Mouse (Mus musculus): ENCODE results near the gene Uvssa.

Uvssa gene

GRCm38 (mm10) chr5:33442927-33443710 lies 64.8 kb downstream of the Uvssa start:
- peak; percentile 85 to 89 for DNase-seq

- no peak for DNase-seq
Observed at GRCm38 (mm10) chr5:33443794-33444193, 65.4 kb downstream of the Uvssa start.

- no peak for DNase-seq
Observed at GRCm38 (mm10) chr5:33455737-33456136, 77.4 kb downstream of the Uvssa start.

- DNase-seq, result no peak
Observed at GRCm38 (mm10) chr5:33458132-33458622, 79.8 kb downstream of the Uvssa start.

- no peak for DNase-seq
Observed at GRCm38 (mm10) chr5:33459111-33459510, 80.8 kb downstream of the Uvssa start.

- peak; percentile 42 to 55 for DNase-seq
Observed at GRCm38 (mm10) chr5:33464390-33464789, 86.0 kb downstream of the Uvssa start.

GRCm38 (mm10) chr5:33465464-33465863 lies 87.1 kb downstream of the Uvssa start:
- DNase-seq, result no peak
